Mouse (Mus musculus) embryonic stem cell, embryonic (primary cell): ENCODE results near the gene Eri2.
"Not testable (repeated sequence)": the region's sequence is repeated elsewhere in the genome, so short reads cannot be mapped to it uniquely, and the experiment has no call there.

ENCODE experiments used
- CTCF ChIA-PET, 4 experiments: fragments of 300-600 bp in 2 of 4; fragments of 350-600 bp in 2 of 4; sonication (Branson Sonifier 250); formaldehyde crosslinking; loops; one replicate each; lab custom pipeline; 2022; ENCODE audit warnings: inconsistent platforms in 2 of 4; lab: Charles Lee
- POLR2A ChIA-PET, 4 experiments: fragments of 300-600 bp in 2 of 4; fragments of 350-600 bp in 2 of 4; sonication (Branson Sonifier 250); formaldehyde crosslinking; loops; one replicate each; lab custom pipeline; 2022; ENCODE audit warnings: antibody characterized with exemption in 4 of 4, inconsistent platforms in 1 of 4; lab: Charles Lee

Eri2 gene

DNA sequence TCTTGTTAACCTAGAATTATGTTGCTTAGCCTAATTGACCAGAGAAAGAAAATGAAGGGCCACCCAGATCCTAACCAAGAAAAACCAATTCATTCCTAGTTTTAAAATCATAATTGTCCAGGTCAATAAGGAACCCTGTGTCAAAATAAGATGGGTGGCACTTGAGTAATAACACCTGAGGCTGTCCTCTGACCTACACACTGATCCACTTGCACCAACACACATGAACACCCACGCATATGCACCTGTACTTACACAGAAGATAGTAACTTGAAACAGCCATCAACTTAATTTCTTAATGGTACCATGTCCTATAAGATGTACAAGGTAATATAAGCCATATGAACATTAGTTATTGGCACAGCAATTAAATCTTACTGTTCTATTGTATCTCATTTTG is 40.2 kb downstream of the Eri2 start:
- ChIA-PET CTCF (no interaction called here), POLR2A (no interaction called here)

DNA sequence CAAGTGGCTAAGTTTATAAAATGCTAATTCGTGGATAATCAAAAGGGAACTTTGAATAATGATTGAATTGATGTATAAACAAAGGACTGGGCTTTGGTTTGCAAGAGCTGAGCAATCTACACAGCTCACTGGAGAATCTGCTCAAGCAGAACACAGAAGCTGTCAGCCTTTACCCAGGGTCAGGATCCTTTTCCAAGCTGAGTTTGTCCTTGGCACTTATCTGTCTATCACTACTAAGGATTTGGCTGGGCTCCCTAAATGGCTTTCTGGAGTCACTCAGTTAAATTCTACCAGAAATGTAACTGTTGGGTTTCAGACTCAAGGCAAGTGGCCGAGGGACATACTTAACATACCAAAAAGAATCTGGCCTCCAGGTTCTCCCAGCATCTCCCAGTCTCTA is 43.9 kb downstream of the Eri2 start:
- CTCF ChIA-PET = no interaction called here
- POLR2A ChIA-PET = interaction anchor here in 1 of 4 experiments (1.0 to 1.5 kb wide), 2 partner anchors 10 to 910 kb away, joined by 3 read pairs; partner anchors contain the start of gene Acsm3

DNA sequence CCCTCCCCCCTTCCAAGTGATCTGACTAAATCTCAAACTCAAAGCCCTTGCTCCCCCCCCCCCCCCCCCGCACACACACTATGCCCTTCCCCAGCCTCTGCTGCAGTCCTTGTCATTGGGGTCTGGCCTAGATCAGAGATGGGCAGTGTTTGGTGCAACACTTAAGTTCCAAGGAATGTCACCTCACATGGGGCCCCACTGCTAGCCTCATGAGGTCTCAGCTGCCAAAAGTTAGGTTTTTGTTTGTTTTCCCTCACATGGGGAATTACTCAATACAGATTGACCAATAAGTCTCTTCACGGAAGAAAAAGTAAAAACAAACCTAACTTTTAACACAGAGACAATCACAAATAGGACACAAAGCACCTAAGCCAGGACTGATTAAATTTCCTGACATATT is 45.1 kb downstream of the Eri2 start:
- CTCF ChIA-PET = no interaction called here

DNA sequence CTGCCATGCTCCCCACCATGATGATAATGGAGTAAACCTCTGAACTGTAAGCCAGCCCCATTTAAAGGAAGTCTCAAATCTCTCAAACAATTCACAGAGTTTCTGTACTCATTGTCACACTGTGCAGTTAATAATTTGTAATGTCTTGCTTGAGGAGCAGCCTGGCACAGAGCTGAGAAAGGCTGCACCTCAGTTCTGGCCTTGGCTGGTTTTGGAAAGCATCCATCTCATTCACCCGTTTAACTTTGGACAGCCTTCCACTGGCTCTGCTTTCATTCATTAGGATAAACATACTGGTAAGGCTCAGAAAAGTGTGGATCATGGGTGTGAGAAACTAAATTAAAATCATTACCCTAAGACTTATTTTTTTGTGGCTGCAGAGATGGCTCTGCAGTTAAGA is 48.0 kb downstream of the Eri2 start:
- ChIA-PET CTCF (interaction anchor here in 2 of 4 experiments (0.6 to 1.8 kb wide), 5 partner anchors 10 to 169 kb away, joined by 4 to 9 read pairs (median 6); partner anchors contain the start of genes Eri2 (in 1 of the 2) and Rexo5 (in 1 of the 2)), POLR2A (interaction anchor here in 1 of 4 experiments (0.6 kb wide), 1 partner anchor 356 kb away, joined by 3 read pairs; no protein-coding TSS in a partner anchor)

More for the DNA sequence above, 45.1 kb downstream of the Eri2 start:
- POLR2A ChIA-PET = no interaction called here

DNA sequence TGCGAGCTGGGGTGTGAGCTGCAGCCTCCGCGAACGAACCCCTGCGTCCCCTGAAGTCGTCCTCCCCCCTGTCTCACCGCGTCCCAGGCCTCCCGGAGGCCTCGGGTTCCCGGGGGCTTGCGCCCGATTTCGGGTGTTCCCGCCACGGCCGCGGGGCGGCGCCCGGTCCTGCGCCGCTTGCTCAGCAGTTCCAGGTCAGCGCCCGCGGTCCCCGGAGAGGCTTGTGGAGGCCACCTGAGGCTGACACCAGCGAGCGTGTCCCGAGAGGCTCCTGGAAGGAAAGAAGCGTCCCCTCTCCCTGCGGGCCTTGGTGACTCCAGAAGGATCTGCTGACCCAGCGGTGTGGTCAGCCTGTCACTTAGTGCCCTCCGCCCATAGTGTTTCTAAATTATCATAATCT is 49.5 kb downstream of the Eri2 start:
- ChIA-PET CTCF (interaction anchor here in 2 of 4 experiments (0.6 to 1.8 kb wide), 4 partner anchors 13 to 921 kb away, joined by 3 to 6 read pairs (median 3); no protein-coding TSS in a partner anchor), POLR2A (interaction anchor here in 2 of 4 experiments (0.6 to 1.2 kb wide), 4 partner anchors 11 to 23 kb away, joined by 3 to 4 read pairs (median 3); partner anchors contain the start of gene Thumpd1 (in 1 of the 2))

DNA sequence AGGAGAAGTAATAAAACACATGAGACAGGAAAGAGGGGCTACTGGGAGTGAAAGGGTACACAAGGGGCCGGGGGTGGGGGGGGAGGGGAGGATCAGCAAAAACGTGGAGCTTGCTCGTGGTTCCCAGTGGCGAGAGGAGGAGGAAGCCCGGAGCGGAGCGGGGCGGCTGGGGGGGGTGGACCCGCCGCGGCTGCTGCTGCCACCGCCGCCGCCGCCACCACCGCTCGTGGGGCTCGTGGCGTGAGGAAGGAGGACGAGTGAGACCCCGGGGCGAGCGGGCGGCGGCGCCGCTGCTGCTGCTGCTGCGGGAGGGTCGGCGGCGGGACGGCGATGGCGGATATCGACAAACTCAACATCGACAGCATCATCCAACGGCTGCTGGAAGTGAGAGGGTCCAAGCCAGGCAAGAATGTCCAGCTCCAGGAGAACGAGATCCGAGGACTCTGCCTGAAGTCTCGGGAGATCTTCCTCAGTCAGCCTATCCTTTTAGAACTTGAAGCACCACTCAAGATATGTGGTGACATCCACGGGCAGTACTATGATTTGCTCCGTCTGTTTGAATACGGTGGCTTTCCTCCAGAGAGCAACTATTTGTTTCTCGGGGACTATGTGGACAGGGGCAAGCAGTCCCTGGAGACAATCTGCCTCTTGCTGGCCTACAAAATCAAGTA is 53.9 kb downstream of the Eri2 start:
- POLR2A ChIA-PET = interaction anchor here in 1 of 4 experiments (0.6 kb wide), 1 partner anchor 19 kb away, joined by 3 read pairs; the partner anchor contains the start of gene Thumpd1
- CTCF ChIA-PET = not testable (repeated sequence)

DNA sequence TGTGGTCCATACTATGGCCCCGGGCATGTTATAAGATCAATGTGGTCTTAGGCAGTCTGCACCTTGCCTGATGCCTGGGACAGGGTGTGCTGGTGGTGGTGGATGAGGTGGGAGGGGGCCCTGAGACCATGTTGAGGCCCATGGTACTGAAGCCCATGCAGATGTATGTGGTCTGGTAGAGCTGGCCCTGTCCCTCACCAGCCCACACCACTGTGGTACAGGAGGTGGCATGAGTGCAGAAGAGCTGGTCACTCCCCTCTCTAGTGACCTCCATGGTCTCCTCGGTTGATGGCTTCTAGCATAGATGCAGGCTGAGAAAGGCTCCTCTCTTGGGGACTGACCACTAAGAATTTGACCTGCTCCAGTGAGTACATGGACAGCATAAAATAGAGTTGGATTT is 55.0 kb downstream of the Eri2 start:
- ChIA-PET CTCF (interaction anchor here in 1 of 4 experiments (1.4 kb wide), 1 partner anchor 68 kb away, joined by 3 read pairs; no protein-coding TSS in a partner anchor), POLR2A (no interaction called here)

DNA sequence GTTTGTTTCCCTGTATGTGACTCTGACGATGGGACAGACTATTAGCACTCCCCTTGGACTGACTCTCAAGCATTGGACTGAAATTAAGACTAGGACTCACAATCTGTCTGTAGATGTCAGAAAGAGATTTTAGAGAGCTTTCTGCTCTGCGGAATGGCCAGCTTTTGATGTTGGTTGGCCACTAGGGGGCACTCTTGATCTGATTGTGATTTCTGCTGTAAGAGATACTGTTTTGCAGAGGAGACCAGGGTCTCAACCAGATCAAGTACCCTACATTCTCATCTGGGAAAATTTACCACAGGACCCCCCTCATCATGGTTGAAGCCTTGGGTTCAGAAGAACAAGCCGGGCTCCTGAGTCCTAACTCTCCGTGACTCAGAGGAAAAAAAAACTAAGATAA is 62.6 kb downstream of the Eri2 start:
- ChIA-PET CTCF (interaction anchor here in 3 of 4 experiments (0.6 to 1.2 kb wide), 11 partner anchors 11 to 597 kb away, joined by 3 to 12 read pairs (median 3); partner anchors contain the start of gene Thumpd1 (in 1 of the 3)), POLR2A (interaction anchor here in 1 of 4 experiments (1.3 kb wide), 1 partner anchor 13 kb away, joined by 3 read pairs; no protein-coding TSS in a partner anchor)

DNA sequence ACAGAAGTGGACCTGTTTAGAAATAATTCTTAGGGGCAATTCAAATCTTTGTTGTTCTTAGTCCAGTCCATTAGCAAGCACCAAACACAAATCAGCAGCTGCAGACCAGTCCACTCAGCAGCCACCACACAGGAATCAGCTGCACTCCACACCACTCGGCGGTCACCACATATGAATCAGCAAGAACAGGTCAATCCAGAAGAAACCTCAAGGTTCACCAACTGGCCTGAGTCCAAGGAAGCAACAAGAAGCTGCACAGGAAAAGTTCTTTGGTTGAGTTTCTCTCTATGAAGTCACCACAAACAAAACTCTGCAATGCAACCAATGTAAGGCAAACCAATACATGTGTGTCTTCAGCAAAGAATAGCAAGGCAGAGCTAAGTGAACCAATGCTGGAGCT is 66.2 kb downstream of the Eri2 start:
- CTCF ChIA-PET = no interaction called here
- POLR2A ChIA-PET = no interaction called here

DNA sequence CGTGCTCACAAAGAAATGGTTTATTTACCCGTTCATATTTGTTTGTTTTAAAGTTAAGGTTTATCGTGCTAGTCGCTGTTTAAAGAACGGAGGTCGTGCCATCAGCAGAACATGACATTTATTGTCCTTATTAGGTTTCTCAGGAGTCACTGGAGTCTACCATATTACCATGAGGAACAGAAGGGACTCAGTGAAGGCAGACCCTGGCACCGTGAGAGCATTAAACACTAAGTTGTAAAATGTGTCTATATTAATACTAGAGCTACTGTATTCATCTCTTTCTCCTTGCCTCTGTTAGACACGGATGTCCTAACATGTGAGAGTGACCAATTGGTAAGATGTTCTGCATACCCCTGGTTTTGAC is 72.9 kb downstream of the Eri2 start:
- CTCF ChIA-PET = interaction anchor here in 1 of 4 experiments (1.3 kb wide), 1 partner anchor 10 kb away, joined by 3 read pairs; no protein-coding TSS in a partner anchor

DNA sequence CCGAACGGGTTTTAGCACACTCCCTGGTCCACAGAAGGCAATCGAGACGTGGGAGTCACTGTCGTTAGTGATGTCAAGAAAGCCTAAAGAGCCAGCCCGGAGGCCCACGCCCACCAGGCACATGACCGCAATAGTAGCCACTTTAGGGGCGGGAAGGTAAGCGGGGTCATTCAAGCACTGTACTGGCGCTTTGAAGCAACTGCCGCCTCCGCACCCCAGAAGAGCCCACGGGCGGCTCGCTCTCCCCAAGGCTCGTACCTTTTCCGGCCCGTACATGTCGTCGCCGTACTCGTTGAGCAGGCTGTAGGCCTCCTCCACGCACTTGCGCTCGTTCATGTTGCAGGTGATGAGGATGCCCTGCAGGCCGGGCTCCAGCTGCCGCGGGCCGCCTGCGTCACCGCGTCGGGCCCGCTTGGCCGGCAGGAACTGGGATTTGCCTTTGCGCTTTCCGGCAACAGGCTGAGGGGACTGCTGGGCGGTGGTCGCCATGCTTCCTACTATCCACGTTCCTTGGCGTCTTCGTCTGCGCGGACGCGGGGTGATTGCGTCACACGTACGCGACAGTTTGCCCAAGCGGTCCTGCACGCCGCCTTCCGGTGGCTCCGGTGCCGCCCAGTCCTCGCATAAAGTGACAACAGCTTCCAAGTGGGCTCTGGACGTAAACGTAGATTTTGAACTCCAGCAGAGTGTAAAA is 73.5 kb downstream of the Eri2 start, which contains the start of gene Thumpd1:
Thumpd1 (minus strand) TSS at position 546 of the 694 bp plus-strand sequence.
- POLR2A ChIA-PET = interaction anchor here in 2 of 4 experiments (0.6 to 2.0 kb wide), 10 partner anchors 10 to 46 kb away, joined by 3 to 6 read pairs (median 4); no protein-coding TSS in a partner anchor
- CTCF ChIA-PET = interaction anchor here in 1 of 4 experiments (1.3 kb wide), 1 partner anchor 11 kb away, joined by 3 read pairs; no protein-coding TSS in a partner anchor

More for the DNA sequence above, 72.9 kb downstream of the Eri2 start:
- POLR2A ChIA-PET = interaction anchor here in 2 of 4 experiments (0.6 to 2.0 kb wide), 8 partner anchors 9 to 47 kb away, joined by 3 to 6 read pairs (median 4); no protein-coding TSS in a partner anchor
